Mouse (Mus musculus): ENCODE measurements around the gene Dazl. TPM values are rescaled to one million over a fixed set of nuclear protein-coding genes. Genes with fewer than 3 reads are reported as not detected.

Dazl gene
- 0.45 and 1.1 TPM in 2 replicates for polyA plus RNA-seq (2015; fragmentation: Nextera tagmentation; extraction: Ambion mirVana)

DNA sequence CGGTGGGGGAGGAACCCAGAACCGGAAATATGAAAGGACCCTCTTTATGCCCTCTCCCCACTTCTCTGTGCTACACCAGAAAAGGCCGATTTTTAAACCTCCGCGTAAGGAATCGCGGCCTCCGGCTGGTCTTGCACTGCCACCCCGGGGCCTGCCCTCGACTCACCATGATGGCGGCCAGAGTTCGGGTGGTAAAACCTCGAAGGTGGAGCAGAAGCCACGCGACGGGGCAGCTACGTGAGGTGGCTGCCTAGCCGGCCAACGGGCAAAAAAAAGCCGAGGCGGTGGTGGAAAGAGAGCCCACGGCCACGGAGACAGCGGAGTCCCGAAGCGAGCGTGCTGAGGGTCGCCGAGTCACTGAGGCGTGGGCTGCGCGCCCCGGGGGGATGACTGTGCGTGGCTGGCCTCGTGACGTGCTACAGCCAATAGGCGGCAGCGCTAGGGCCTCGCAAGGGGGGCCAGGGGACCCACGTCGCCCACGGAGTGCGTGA lies at the start of gene Dazl:
TSS of gene Dazl (minus strand) at position 396 of the 491 bp plus-strand sequence.
- peak; percentile 9; the same call in 1 of the 2 replicates for ATAC-seq
- H3K27me3 ChIP-seq (ENCODE audit: control insufficient read depth, insufficient read depth, low read depth, low read length), result no peaks in the 10 kb centered on the region
- H3K36me3 ChIP-seq (ENCODE audit: control insufficient read depth, insufficient read depth, low read length), result no peaks in the 10 kb centered on the region
- H3K9me3 ChIP-seq (replicated peaks; ENCODE audit: control insufficient read depth, low read length, poor library complexity, severe bottlenecking), result peaks cover 5% of the 10 kb centered on the region
- peak within 1 kb of the TSS; percentile 49 for H3K4me3 ChIP-seq (ENCODE audit: low read depth, low read length)
- H3K4me2 ChIP-seq (ENCODE audit: low read length), result peak within 1 kb of the TSS; percentile 64
- no peaks in the 10 kb centered on the region for H3K4me1 ChIP-seq (ENCODE audit: control insufficient read depth, insufficient read depth, low read length)
- H3K27ac ChIP-seq (ENCODE audit: low read length), result peak within 1 kb of the TSS; percentile 63
- peak within 1 kb of the TSS; percentile 69 for H3K9ac ChIP-seq (ENCODE audit: low read depth, low read length)
- WGBS, result 92% methylated on average over 43 of the region's 43 CpGs

DNA sequence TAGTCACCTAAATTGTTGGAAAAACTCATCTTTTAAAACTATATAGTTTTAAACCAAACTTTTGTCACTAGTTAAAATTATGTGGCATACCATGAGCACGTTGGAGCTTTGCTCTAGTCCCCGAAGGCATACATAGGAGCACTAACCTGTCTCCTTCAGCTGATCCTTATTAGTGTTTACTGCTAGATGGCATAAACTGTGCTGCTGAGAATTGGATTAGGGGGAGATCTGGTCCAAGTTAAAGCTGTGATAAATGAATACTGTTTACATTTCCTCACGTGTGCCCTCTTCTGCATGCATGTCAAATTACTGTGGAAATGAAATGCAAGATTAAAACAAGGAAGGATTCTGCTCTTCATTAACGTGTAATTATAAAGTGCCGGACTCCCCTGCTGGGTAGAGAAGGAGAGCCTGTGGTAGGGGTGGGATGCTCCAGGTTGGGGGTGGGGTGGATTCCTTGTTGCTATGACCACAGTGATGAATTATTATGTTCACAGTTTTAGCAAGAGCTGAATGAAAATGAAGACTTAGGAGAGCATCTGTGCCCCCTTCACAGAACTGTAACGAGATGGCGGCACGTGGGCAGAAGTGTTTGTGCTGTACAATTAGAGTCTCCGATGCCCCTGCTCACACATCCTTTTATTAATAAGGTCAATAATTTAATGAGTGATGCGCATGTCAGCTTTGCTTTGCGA lies 48.6 kb upstream of the Dazl start:
- Histone ChIP-seq H3K9ac (ENCODE audit: low read depth, low read length) (no peak overlapping the region), H3K27ac (ENCODE audit: low read length) (no peak overlapping the region; the same call in 1 of the 2 replicates), H3K36me3 (ENCODE audit: control insufficient read depth, insufficient read depth, low read length) (no peaks in the 10 kb centered on the region), H3K4me2 (ENCODE audit: low read length) (no peak overlapping the region), H3K27me3 (ENCODE audit: control insufficient read depth, insufficient read depth, low read depth, low read length) (no peaks in the 10 kb centered on the region), H3K9me3 (replicated peaks; ENCODE audit: control insufficient read depth, low read length, poor library complexity, severe bottlenecking) (no peaks in the 10 kb centered on the region), H3K4me1 (ENCODE audit: control insufficient read depth, insufficient read depth, low read length) (no peaks in the 10 kb centered on the region), H3K4me3 (ENCODE audit: low read depth, low read length) (no peak overlapping the region)
- peak; percentile 76 for ATAC-seq
- 53% methylated on average over 11 of the region's 11 CpGs for WGBS

DNA sequence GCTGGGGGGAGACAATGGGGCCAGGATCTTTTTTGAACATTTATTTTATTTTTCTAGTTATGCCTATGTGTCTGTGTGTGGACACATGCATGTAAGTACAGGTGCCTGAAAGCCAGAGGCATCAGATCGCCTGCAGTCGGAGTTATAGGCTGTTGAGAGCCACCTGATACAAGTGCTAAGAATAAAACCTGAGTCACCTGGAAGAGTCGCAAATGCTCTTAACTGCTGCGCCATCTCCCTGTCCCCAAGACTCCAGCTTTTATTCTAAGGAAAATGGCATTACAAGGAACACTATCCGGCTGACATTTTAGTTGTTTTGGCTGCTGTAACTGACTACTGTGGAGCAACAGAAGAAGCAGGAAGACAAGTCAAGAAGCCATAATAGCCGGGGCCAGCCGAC lies 45.5 kb upstream of the Dazl start:
- Histone ChIP-seq H3K36me3 (ENCODE audit: control insufficient read depth, insufficient read depth, low read length) (no peaks in the 10 kb centered on the region), H3K4me3 (ENCODE audit: low read depth, low read length) (no peak overlapping the region), H3K9me3 (replicated peaks; ENCODE audit: control insufficient read depth, low read length, poor library complexity, severe bottlenecking) (no peaks in the 10 kb centered on the region), H3K27ac (ENCODE audit: low read length) (no peak overlapping the region), H3K4me1 (ENCODE audit: control insufficient read depth, insufficient read depth, low read length) (no peaks in the 10 kb centered on the region), H3K9ac (ENCODE audit: low read depth, low read length) (no peak overlapping the region), H3K27me3 (ENCODE audit: control insufficient read depth, insufficient read depth, low read depth, low read length) (no peaks in the 10 kb centered on the region), H3K4me2 (ENCODE audit: low read length) (no peak overlapping the region)
- ATAC-seq, result no peak
- WGBS, result 94% methylated on average over 7 of the region's 7 CpGs

DNA sequence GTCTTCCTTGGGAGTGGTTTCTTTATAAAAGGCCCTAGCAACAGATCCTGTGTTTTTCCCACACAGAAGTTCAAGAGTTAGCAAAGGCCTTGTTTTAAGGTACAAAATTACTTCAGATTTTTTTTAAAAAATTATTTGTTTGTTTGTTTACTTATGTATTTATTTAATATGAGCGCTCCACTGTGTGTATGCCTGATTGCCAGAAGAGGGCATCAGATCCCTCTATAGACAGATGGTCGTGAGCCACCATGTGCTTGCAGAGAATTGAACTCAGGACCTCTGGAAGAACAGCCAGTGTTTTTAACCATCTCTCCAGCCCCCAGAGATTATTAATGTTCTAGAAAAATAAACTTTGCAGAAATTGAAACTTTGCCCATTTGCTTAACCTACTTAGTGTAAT lies 42.3 kb upstream of the Dazl start:
- Histone ChIP-seq H3K4me2 (ENCODE audit: low read length) (no peak overlapping the region), H3K27me3 (ENCODE audit: control insufficient read depth, insufficient read depth, low read depth, low read length) (no peaks in the 10 kb centered on the region), H3K36me3 (ENCODE audit: control insufficient read depth, insufficient read depth, low read length) (no peaks in the 10 kb centered on the region), H3K9ac (ENCODE audit: low read depth, low read length) (no peak overlapping the region), H3K27ac (ENCODE audit: low read length) (no peak overlapping the region), H3K4me1 (ENCODE audit: control insufficient read depth, insufficient read depth, low read length) (no peaks in the 10 kb centered on the region), H3K9me3 (replicated peaks; ENCODE audit: control insufficient read depth, low read length, poor library complexity, severe bottlenecking) (no peaks in the 10 kb centered on the region), H3K4me3 (ENCODE audit: low read depth, low read length) (no peak overlapping the region)
- WGBS, result 79% methylated on average over 2 of the region's 2 CpGs
- no peak for ATAC-seq

DNA sequence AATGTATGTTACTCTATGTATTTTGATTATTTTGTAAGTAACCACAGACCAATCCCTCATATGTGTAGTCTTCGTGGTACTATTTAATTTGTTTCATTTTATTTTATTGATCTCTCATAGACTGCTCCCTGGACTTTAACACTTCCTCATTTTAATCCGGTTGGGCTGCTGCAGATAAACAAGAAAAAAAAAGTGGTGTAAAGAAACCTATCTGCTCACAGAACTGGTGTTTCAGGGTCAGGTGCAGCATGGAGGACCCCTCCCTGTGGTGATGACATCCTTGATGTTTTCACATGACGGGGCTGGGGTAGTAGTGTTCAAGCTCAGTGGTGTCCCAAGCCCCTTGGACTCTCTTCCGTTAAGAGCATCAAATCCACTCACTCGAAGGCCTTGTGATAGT lies 41.3 kb upstream of the Dazl start:
- Histone ChIP-seq H3K27ac (ENCODE audit: low read length) (no peak overlapping the region), H3K27me3 (ENCODE audit: control insufficient read depth, insufficient read depth, low read depth, low read length) (no peaks in the 10 kb centered on the region), H3K36me3 (ENCODE audit: control insufficient read depth, insufficient read depth, low read length) (no peaks in the 10 kb centered on the region), H3K4me3 (ENCODE audit: low read depth, low read length) (no peak overlapping the region), H3K9ac (ENCODE audit: low read depth, low read length) (no peak overlapping the region), H3K9me3 (replicated peaks; ENCODE audit: control insufficient read depth, low read length, poor library complexity, severe bottlenecking) (no peaks in the 10 kb centered on the region), H3K4me1 (ENCODE audit: control insufficient read depth, insufficient read depth, low read length) (no peaks in the 10 kb centered on the region), H3K4me2 (ENCODE audit: low read length) (no peak overlapping the region)
- 86% methylated on average over 5 of the region's 5 CpGs for WGBS
- no peak for ATAC-seq

DNA sequence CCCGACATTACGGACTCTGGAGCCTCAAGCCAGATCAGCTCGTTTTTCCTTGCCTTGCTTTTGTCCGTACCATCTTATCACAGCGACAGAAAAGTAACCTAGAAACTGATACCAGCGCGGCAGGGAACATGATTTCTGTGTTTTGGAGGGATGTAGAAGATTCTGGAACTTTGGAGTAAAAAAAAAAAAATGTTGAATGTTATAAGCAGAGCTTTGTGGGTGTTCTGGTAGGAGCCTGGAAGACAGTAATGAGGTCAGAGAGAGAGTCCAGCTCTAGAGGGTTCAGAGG lies 38.5 kb upstream of the Dazl start:
- Histone ChIP-seq H3K27me3 (ENCODE audit: control insufficient read depth, insufficient read depth, low read depth, low read length) (no peaks in the 10 kb centered on the region), H3K4me1 (ENCODE audit: control insufficient read depth, insufficient read depth, low read length) (no peaks in the 10 kb centered on the region), H3K9ac (ENCODE audit: low read depth, low read length) (no peak overlapping the region), H3K36me3 (ENCODE audit: control insufficient read depth, insufficient read depth, low read length) (no peaks in the 10 kb centered on the region), H3K4me2 (ENCODE audit: low read length) (no peak overlapping the region), H3K4me3 (ENCODE audit: low read depth, low read length) (no peak overlapping the region), H3K9me3 (replicated peaks; ENCODE audit: control insufficient read depth, low read length, poor library complexity, severe bottlenecking) (no peaks in the 10 kb centered on the region), H3K27ac (ENCODE audit: low read length) (no peak overlapping the region)
- WGBS, result 89% methylated on average over 7 of the region's 7 CpGs
- ATAC-seq, result no peak

DNA sequence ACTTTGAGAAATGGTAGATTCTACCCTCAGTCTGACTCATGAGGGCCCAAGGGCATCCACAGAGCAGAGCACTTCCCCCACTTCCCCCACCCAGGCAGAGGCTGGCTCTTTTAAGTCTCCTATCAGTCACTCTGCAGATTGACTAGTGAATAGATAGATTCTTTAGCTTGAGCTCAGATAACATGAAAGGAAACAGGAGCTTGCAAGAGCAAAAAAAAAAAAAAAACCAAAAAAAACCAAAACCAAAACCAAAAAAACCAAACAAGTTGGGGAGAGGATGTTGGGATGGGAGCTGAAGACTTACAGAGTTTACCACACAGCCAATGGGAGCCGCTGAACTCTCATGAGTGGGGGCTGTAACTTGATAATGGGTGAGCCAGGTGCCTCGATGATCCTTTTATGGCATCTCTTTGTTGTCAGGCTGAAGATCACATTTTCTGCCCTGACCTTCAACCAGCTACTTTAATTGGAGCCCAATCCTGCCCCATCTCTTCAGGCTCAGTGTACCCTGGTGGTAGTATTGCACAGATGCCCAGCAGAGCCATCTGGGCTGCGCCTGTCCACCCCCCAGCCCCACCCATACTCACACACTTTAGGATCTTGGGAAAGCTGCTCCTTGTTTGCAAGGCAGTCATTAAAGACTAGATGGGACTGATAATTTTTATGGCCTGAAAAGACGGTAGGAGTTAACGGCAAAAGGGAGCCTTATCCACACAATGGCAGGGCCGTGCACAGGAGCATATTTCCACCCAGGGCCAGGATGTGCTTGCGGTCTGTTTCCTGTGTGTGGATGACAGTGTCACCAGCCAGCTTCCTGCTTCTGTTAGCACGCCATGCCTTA lies 38.0 kb upstream of the Dazl start:
- H3K27me3 ChIP-seq (ENCODE audit: control insufficient read depth, insufficient read depth, low read depth, low read length), result no peaks in the 10 kb centered on the region
- no peaks in the 10 kb centered on the region for H3K36me3 ChIP-seq (ENCODE audit: control insufficient read depth, insufficient read depth, low read length)
- no peak overlapping the region for H3K4me2 ChIP-seq (ENCODE audit: low read length)
- no peak for ATAC-seq
- no peaks in the 10 kb centered on the region for H3K4me1 ChIP-seq (ENCODE audit: control insufficient read depth, insufficient read depth, low read length)
- no peak overlapping the region for H3K27ac ChIP-seq (ENCODE audit: low read length)
- H3K4me3 ChIP-seq (ENCODE audit: low read depth, low read length), result no peak overlapping the region
- 90% methylated on average over 8 of the region's 8 CpGs for WGBS
- H3K9ac ChIP-seq (ENCODE audit: low read depth, low read length), result no peak overlapping the region
- H3K9me3 ChIP-seq (replicated peaks; ENCODE audit: control insufficient read depth, low read length, poor library complexity, severe bottlenecking), result no peaks in the 10 kb centered on the region

DNA sequence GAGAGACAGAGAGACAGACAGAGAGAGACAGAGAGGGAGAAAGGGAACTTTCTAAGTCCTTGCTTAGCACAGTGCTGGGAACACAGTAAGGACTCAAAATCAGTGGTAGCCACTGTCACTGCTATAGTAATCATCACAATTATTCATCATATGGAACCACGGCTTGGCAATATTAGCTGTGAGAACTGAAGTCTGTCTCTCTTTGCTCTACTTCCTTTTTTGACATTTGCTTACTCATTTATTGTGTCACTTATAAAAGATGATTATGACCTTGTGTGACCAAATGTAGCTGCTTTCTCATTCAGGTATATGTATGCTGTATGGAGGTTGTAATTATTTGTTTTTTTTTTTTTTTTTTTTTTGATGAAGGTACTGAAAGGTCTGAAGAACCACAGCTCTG lies 36.8 kb upstream of the Dazl start:
- no peak overlapping the region for H3K4me3 ChIP-seq (ENCODE audit: low read depth, low read length)
- H3K27ac ChIP-seq (ENCODE audit: low read length), result no peak overlapping the region
- H3K4me2 ChIP-seq (ENCODE audit: low read length), result no peak overlapping the region
- no peaks in the 10 kb centered on the region for H3K27me3 ChIP-seq (ENCODE audit: control insufficient read depth, insufficient read depth, low read depth, low read length)
- 95% methylated on average over 1 of the region's 1 CpGs for WGBS
- H3K9me3 ChIP-seq (replicated peaks; ENCODE audit: control insufficient read depth, low read length, poor library complexity, severe bottlenecking), result no peaks in the 10 kb centered on the region
- H3K4me1 ChIP-seq (ENCODE audit: control insufficient read depth, insufficient read depth, low read length), result no peaks in the 10 kb centered on the region
- H3K36me3 ChIP-seq (ENCODE audit: control insufficient read depth, insufficient read depth, low read length), result no peaks in the 10 kb centered on the region
- no peak overlapping the region for H3K9ac ChIP-seq (ENCODE audit: low read depth, low read length)
- no peak for ATAC-seq

DNA sequence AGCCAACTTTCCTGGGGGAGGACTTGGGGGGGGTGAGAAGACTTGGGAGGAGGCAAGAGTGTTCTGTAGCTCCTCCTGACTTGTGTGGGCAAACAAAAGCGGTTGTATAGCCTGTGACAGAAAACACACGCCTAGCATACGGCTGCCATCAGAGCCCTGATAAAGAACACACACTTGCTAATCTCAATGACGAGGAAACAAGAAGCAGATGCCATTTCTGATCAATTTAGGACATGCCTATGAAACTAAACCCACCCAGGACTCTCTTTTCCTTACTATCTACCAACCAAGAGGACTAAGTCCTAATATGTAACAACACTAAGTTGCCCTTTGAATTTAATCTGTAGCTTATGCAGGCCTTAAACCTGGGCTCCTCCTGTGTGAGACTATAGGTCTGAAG lies 31.2 kb upstream of the Dazl start:
- Histone ChIP-seq H3K9ac (ENCODE audit: low read depth, low read length) (no peak overlapping the region), H3K4me1 (ENCODE audit: control insufficient read depth, insufficient read depth, low read length) (no peaks in the 10 kb centered on the region), H3K4me2 (ENCODE audit: low read length) (no peak overlapping the region), H3K4me3 (ENCODE audit: low read depth, low read length) (no peak overlapping the region), H3K27me3 (ENCODE audit: control insufficient read depth, insufficient read depth, low read depth, low read length) (no peaks in the 10 kb centered on the region), H3K27ac (ENCODE audit: low read length) (no peak overlapping the region), H3K9me3 (replicated peaks; ENCODE audit: control insufficient read depth, low read length, poor library complexity, severe bottlenecking) (no peaks in the 10 kb centered on the region), H3K36me3 (ENCODE audit: control insufficient read depth, insufficient read depth, low read length) (no peaks in the 10 kb centered on the region)
- ATAC-seq, result no peak
- WGBS, result 87% methylated on average over 4 of the region's 4 CpGs
